Mouse (Mus musculus): Measurements from ENCODE around the gene Wfdc13.

DNA sequence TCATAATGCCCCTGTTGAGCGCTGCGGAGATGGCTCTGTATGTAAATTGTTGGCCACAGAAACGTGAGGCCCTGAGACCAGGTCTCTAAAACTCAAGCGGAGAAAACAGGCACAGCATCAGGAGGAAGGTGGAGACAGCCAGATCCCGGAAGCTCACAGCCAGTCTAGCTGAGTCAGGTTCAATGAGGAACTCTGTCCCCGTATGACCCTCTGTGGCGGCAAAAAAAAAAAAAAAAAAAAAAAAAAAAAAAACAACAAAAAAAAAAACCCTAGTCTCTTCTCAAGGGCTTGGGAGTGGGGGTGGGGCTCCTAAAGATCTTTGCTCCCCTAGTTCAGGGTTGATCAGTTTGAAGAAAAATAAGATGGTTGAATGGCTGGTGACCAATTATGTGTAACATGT, 43.8 kb upstream of the Wfdc13 start:
- TF ChIP-seq CEBPB (IDR thresholded peaks at IDR 0.05; ENCODE audit: insufficient read depth, poor library complexity, severe bottlenecking), result no peak
- no peak for TF ChIP-seq USF1 (IDR thresholded peaks at IDR 0.05; ENCODE audit: low read depth)
- no peak for TF ChIP-seq POLR2A (IDR thresholded peaks at IDR 0.05; ENCODE audit: insufficient read length, low read depth)
- TF ChIP-seq MYOG (IDR thresholded peaks at IDR 0.05; ENCODE audit: control insufficient read depth in 1 of 3, insufficient read depth in 1 of 3, insufficient read length in 2 of 3, low read depth in 2 of 3), result no peak
- no peak for TF ChIP-seq E2F4 (IDR thresholded peaks at IDR 0.05; ENCODE audit: insufficient read depth)
- TF ChIP-seq MYOD1 (IDR thresholded peaks at IDR 0.05; ENCODE audit: control insufficient read depth in 1 of 3, insufficient read length in 2 of 3, low read depth in 2 of 3), result no peak
- TF ChIP-seq SRF (IDR thresholded peaks at IDR 0.05; ENCODE audit: control insufficient read depth, insufficient read length, low read depth), result no peak
